Mouse (Mus musculus) adrenal gland, postnatal 4 days (tissue): ENCODE data around the gene Renbp. TPM values are rescaled to one million over a fixed set of nuclear protein-coding genes. Genes with fewer than 3 reads are reported as not detected.

Experiments used
- DNase-seq, 2 experiments: peaks; one replicate each; pipeline ENCODE4 v3.0.0; 2021 to 2022; ENCODE audit warnings: low spot score in 2 of 2, mixed read lengths in 2 of 2
- long read RNA-seq, 2 experiments: library from polyadenylated mRNA; stranded (forward); transcript quantifications; one replicate each; pipeline ENCODE4 v2.0.0; 2021
- total RNA-seq, 2 experiments: library from RNA; stranded (reverse); gene quantifications; 2 replicates each; pipeline ENCODE4 v1.2.3; 2021

Renbp gene
- total RNA-seq: 10 to 100 TPM; 30.4 to 30.8 TPM
- long read RNA-seq, experiment 1, transcript Renbp-202 (11 exons, 1,418 nt): major isoform, 22 of 33 reads
- long read RNA-seq, experiment 1, partial matches to known transcripts: 2 of 33 reads
- long read RNA-seq, experiment 1, other reads (novel, unspliced or antisense): 5 of 33 reads
- long read RNA-seq, experiment 2, transcript Renbp-202 (11 exons, 1,418 nt): major isoform, 28 of 44 reads
- long read RNA-seq, experiment 2, partial matches to known transcripts: 3 of 44 reads
- long read RNA-seq, experiment 2, other reads (novel, unspliced or antisense): 9 of 44 reads

GRCm38 (mm10) chrX:73930402-73931062, at the start of gene Renbp:
Gene Renbp (minus strand): TSS chrX:73930850.
- DNase-seq: peak in 1 of 2 experiments; percentile 32

- no peak for DNase-seq
Observed at GRCm38 (mm10) chrX:73977783-73978182, 47.1 kb upstream of the Renbp start.

- DNase-seq: no peak
Observed at GRCm38 (mm10) chrX:73976283-73976682, 45.6 kb upstream of the Renbp start.

- DNase-seq: no peak
Observed at GRCm38 (mm10) chrX:73972774-73973173, 42.1 kb upstream of the Renbp start.

- DNase-seq: no peak
Observed at GRCm38 (mm10) chrX:73970781-73971180, 40.1 kb upstream of the Renbp start.

GRCm38 (mm10) chrX:73969729-73970128, 39.1 kb upstream of the Renbp start:
- DNase-seq: no peak

- no peak for DNase-seq
Observed at GRCm38 (mm10) chrX:73969167-73969566, 38.5 kb upstream of the Renbp start.

GRCm38 (mm10) chrX:73967177-73968075, 36.8 kb upstream of the Renbp start:
- DNase-seq: peak; percentile 35 to 63

- peak; percentile 52 to 74 for DNase-seq
Observed at GRCm38 (mm10) chrX:73966248-73967176, 35.9 kb upstream of the Renbp start, which contains the start of gene Hcfc1. Gene Hcfc1 (minus strand): TSS chrX:73966357.

- peak in 1 of 2 experiments; percentile 13 for DNase-seq
Observed at GRCm38 (mm10) chrX:73965307-73965706, 34.7 kb upstream of the Renbp start.

GRCm38 (mm10) chrX:73964363-73964762, 33.7 kb upstream of the Renbp start:
- no peak for DNase-seq

GRCm38 (mm10) chrX:73954988-73955387, 24.3 kb upstream of the Renbp start:
- no peak for DNase-seq

GRCm38 (mm10) chrX:73952603-73953002, 22.0 kb upstream of the Renbp start:
- DNase-seq: no peak

GRCm38 (mm10) chrX:73949341-73949740, 18.7 kb upstream of the Renbp start:
- DNase-seq: no peak

- peak in 1 of 2 experiments; percentile 8 for DNase-seq
Observed at GRCm38 (mm10) chrX:73948647-73949046, 18.0 kb upstream of the Renbp start.

- no peak for DNase-seq
Observed at GRCm38 (mm10) chrX:73946896-73947295, 16.2 kb upstream of the Renbp start.

- no peak for DNase-seq
Observed at GRCm38 (mm10) chrX:73942294-73942693, 11.6 kb upstream of the Renbp start.

GRCm38 (mm10) chrX:73941860-73942259, 11.2 kb upstream of the Renbp start:
- DNase-seq: no peak

GRCm38 (mm10) chrX:73931871-73932270, 1.2 kb upstream of the Renbp start:
- DNase-seq: no peak

GRCm38 (mm10) chrX:73922550-73922882, 8.1 kb downstream of the Renbp start:
- DNase-seq: no peak
